Mouse (Mus musculus) limb, embryonic 14.5 days (tissue): ENCODE measurements around the gene C2cd5. TPM values are rescaled to one million over a fixed set of nuclear protein-coding genes. Genes with fewer than 3 reads are reported as not detected.

Experiments
- ATAC-seq: fragments of 200-750 bp; cut with Nextera tagmentation; 2 replicates; pipeline ENCODE4 v1.8.0; 2017; ENCODE audit warnings: low read depth, moderate number of reproducible peaks, moderate TSS enrichment; ENCODE audit not compliant: low FRiP score
- DNase-seq: peaks from one replicate; pipeline ENCODE4 v3.0.0-alpha.2; 2015; ENCODE audit warnings: low spot score
- H3K27ac ChIP-seq: fragments of 300-500 bp; sonication (generic); replicated peaks from 2 replicates; pipeline ENCODE4 v1.5.1; 2014; ENCODE audit warnings: low read depth, mild to moderate bottlenecking, low read length, moderate library complexity, mixed read lengths
- H3K27me3 ChIP-seq: fragments of 300-500 bp; sonication (generic); 2 replicates; pipeline ENCODE4 v1.6.1; 2014; ENCODE audit warnings: low read length, mixed read lengths; ENCODE audit not compliant: control insufficient read depth, insufficient read depth
- H3K36me3 ChIP-seq: fragments of 300-500 bp; sonication (generic); 2 replicates; pipeline ENCODE4 v1.6.1; 2014; ENCODE audit warnings: mild to moderate bottlenecking, low read length, moderate library complexity, mixed read lengths; ENCODE audit not compliant: control insufficient read depth, insufficient read depth
- H3K4me1 ChIP-seq: fragments of 300-500 bp; sonication (generic); 2 replicates; pipeline ENCODE4 v1.6.1; 2014; ENCODE audit warnings: antibody characterized with exemption, low read length, mixed read lengths; ENCODE audit not compliant: control insufficient read depth, insufficient read depth
- H3K4me2 ChIP-seq: fragments of 300-500 bp; sonication (generic); replicated peaks from 2 replicates; pipeline ENCODE4 v1.6.1; 2014; ENCODE audit warnings: low read depth, mild to moderate bottlenecking, low read length, moderate library complexity; ENCODE audit not compliant: severe bottlenecking
- H3K4me3 ChIP-seq: fragments of 300-500 bp; sonication (generic); replicated peaks from 2 replicates; pipeline ENCODE4 v1.5.1; 2014; ENCODE audit warnings: low read length
- H3K9ac ChIP-seq: fragments of 300-500 bp; sonication (generic); 2 replicates; pipeline ENCODE4 v1.6.1; 2014; ENCODE audit warnings: mild to moderate bottlenecking, low read depth, low read length, moderate library complexity; ENCODE audit not compliant: severe bottlenecking
- H3K9me3 ChIP-seq: fragments of 300-500 bp; sonication (generic); 2 replicates; pipeline ENCODE4 v1.6.1; 2016; ENCODE audit warnings: low read length; ENCODE audit not compliant: control insufficient read depth
- POLR2A ChIP-seq: fragments of 200-500 bp; IDR thresholded peaks from 2 replicates; pipeline ENCODE4 v1.8.0; 2012; ENCODE audit warnings: inconsistent platforms, mild to moderate bottlenecking, moderate library complexity, borderline replicate concordance; ENCODE audit not compliant: insufficient read depth, insufficient read length; ENCODE audit errors: extremely low read depth
- WGBS: fragments of 180-500 bp; shearing (Covaris S2); extraction: QIAGEN DNeasy Blood & Tissue Kit; methylation state at CpG from one replicate; pipeline ENCODE4 v1.1.7; 2014; 5-methylcytosine and 5-hydroxymethylcytosine counted together
- polyA plus RNA-seq, 2 experiments: library from polyadenylated mRNA; depleted of rRNA in 1 of 2; stranded (reverse) in 1 of 2; unstranded in 1 of 2; fragments of >200 nt; fragmentation: Nextera tagmentation in 1 of 2; extraction: Ambion mirVana in 1 of 2; gene quantifications; 2 replicates each; pipeline versions ENCODE4 v1.2.1 to v1.2.3; 2012 to 2014

The C2cd5 gene
- polyA plus RNA-seq, 2 experiments = 23.1 to 38.8 TPM

GRCm38 (mm10) chr6:143108031-143108430, 8.1 kb upstream of the C2cd5 start:
- ATAC-seq = no peak
- H3K9ac ChIP-seq = no peak overlapping the region
- H3K27ac ChIP-seq = no peak overlapping the region
- WGBS = 72% methylated on average over 13 of the region's 13 CpGs
- H3K4me3 ChIP-seq = no peak overlapping the region
- H3K4me1 ChIP-seq = no peaks in the 10 kb centered on the region
- H3K36me3 ChIP-seq = no peaks in the 10 kb centered on the region
- H3K27me3 ChIP-seq = no peaks in the 10 kb centered on the region
- no peaks in the 10 kb centered on the region for H3K9me3 ChIP-seq
- no peak for TF ChIP-seq POLR2A
- H3K4me2 ChIP-seq = no peak overlapping the region
- no peak for DNase-seq

- 93% methylated on average over 4 of the region's 4 CpGs for WGBS
- H3K4me3 ChIP-seq = no peak overlapping the region
Measured at GRCm38 (mm10) chr6:143107611-143108010, 7.7 kb upstream of the C2cd5 start.

GRCm38 (mm10) chr6:143105766-143106165, 5.8 kb upstream of the C2cd5 start:
- Histone ChIP-seq H3K4me1 (no peaks in the 10 kb centered on the region), H3K36me3 (no peaks in the 10 kb centered on the region), H3K9me3 (no peaks in the 10 kb centered on the region), H3K4me2 (no peak overlapping the region), H3K4me3 (no peak overlapping the region), H3K27me3 (no peaks in the 10 kb centered on the region), H3K9ac (no peak overlapping the region), H3K27ac (no peak overlapping the region)
- 79% methylated on average over 3 of the region's 3 CpGs for WGBS
- ATAC-seq (no peak), DNase-seq (no peak)
- TF ChIP-seq POLR2A = no peak

More at GRCm38 (mm10) chr6:143107611-143108010, 7.7 kb upstream of the C2cd5 start:
- Histone ChIP-seq H3K4me1 (no peaks in the 10 kb centered on the region), H3K9ac (no peak overlapping the region), H3K27me3 (no peaks in the 10 kb centered on the region), H3K27ac (no peak overlapping the region), H3K9me3 (no peaks in the 10 kb centered on the region), H3K36me3 (no peaks in the 10 kb centered on the region), H3K4me2 (no peak overlapping the region)
- TF ChIP-seq POLR2A = no peak
- DNase-seq (no peak), ATAC-seq (no peak)

GRCm38 (mm10) chr6:143103981-143104680, 4.2 kb upstream of the C2cd5 start:
- DNase-seq (no peak), ATAC-seq (no peak)
- 63% methylated on average over 7 of the region's 7 CpGs for WGBS
- H3K27ac ChIP-seq = no peak overlapping the region
- H3K4me1 ChIP-seq = no peaks in the 10 kb centered on the region; the same call in 1 of the 2 replicates
- no peaks in the 10 kb centered on the region for H3K36me3 ChIP-seq
- H3K9me3 ChIP-seq = no peaks in the 10 kb centered on the region
- no peak for TF ChIP-seq POLR2A
- H3K9ac ChIP-seq = no peak overlapping the region
- no peak overlapping the region for H3K4me3 ChIP-seq
- H3K27me3 ChIP-seq = no peaks in the 10 kb centered on the region
- no peak overlapping the region for H3K4me2 ChIP-seq

- 44% methylated on average over 8 of the region's 8 CpGs for WGBS
- ATAC-seq (no peak), DNase-seq (no peak)
- no peaks in the 10 kb centered on the region for H3K9me3 ChIP-seq
- H3K9ac ChIP-seq = peak overlapping the region; percentile 82
- H3K4me3 ChIP-seq = peak overlapping the region; percentile 82
- no peak for TF ChIP-seq POLR2A
- peak overlapping the region; percentile 81 for H3K4me2 ChIP-seq
- H3K27ac ChIP-seq = no peak overlapping the region
- no peaks in the 10 kb centered on the region for H3K36me3 ChIP-seq
- no peaks in the 10 kb centered on the region; the same call in 1 of the 2 replicates for H3K4me1 ChIP-seq
- no peaks in the 10 kb centered on the region for H3K27me3 ChIP-seq
Measured at GRCm38 (mm10) chr6:143100478-143101115, 656 bp upstream of the C2cd5 start.
